Mouse (Mus musculus) intestine, embryonic 15.5 days (tissue): ENCODE measurements around the gene Mrps36. TPM values are rescaled to one million over a fixed set of nuclear protein-coding genes. Genes with fewer than 3 reads are reported as not detected.

Experiments
- polyA plus RNA-seq: library from polyadenylated mRNA; unstranded; fragments of >200 nt; fragmentation: Nextera tagmentation; extraction: Ambion mirVana; gene quantifications from 2 replicates; pipeline ENCODE4 v1.2.1, GENCODE M21; 2015

The Mrps36 gene
- polyA plus RNA-seq, 1 experiment from 2014 or later, result 271 TPM

Other genes with a start within 250 kb of the Mrps36 start
- 86.9 and 89.1 TPM in 2 replicates for gene Ocln, start 191.9 kb downstream of the Mrps36 start, polyA plus RNA-seq
- gene Marveld2, start 127.7 kb downstream of the Mrps36 start, polyA plus RNA-seq, result 27.3 and 27.4 TPM in 2 replicates
- gene Ak6, start 93.7 kb downstream of the Mrps36 start, polyA plus RNA-seq, result 258 and 271 TPM in 2 replicates
- 17.1 and 19.3 TPM in 2 replicates for gene Rad17, start 93.6 kb downstream of the Mrps36 start, polyA plus RNA-seq
- 5.7 and 9.1 TPM in 2 replicates for gene Taf9, start 93.1 kb downstream of the Mrps36 start, polyA plus RNA-seq
- 6.9 and 7.3 TPM in 2 replicates for gene Ccdc125, start 74.9 kb downstream of the Mrps36 start, polyA plus RNA-seq
- 78.4 and 79.1 TPM in 2 replicates for gene Cdk7, start 13.7 kb downstream of the Mrps36 start, polyA plus RNA-seq
- gene Cenph, start 31.2 kb upstream of the Mrps36 start, polyA plus RNA-seq, result 30.8 and 31.4 TPM in 2 replicates
- 204 and 217 TPM in 2 replicates for gene Ccnb1, start 41.9 kb upstream of the Mrps36 start, polyA plus RNA-seq
- 68.7 and 68.9 TPM in 2 replicates for gene Slc30a5, start 88.8 kb upstream of the Mrps36 start, polyA plus RNA-seq